Mouse (Mus musculus) megakaryocyte-erythroid progenitor cell, adult 5-6 weeks (primary cell): ENCODE results near the gene Sec23b. TPM values are rescaled to one million over a fixed set of nuclear protein-coding genes. Genes with fewer than 3 reads are reported as not detected.
"Not testable (repeated sequence)": the region's sequence is repeated elsewhere in the genome, so short reads cannot be mapped to it uniquely, and the experiment has no call there.

Experiments used
- ATAC-seq: replicated peaks from 2 replicates; pipeline ENCODE4 v1.8.0; 2016; ENCODE audit warnings: mild to moderate bottlenecking, inconsistent platforms; ENCODE audit not compliant: severe bottlenecking, poor library complexity, low FRiP score, low TSS enrichment
- total RNA-seq, 2 experiments: library from RNA; stranded (forward) in 1 of 2; stranded (reverse) in 1 of 2; fragments of 200-1000, 215-1000 nt in 1 of 2; fragments of >200 nt in 1 of 2; fragmentation: Nextera tagmentation in 1 of 2; gene quantifications; 2 replicates each; pipeline ENCODE4 v1.2.3; 2014 to 2017

Sec23b gene
- total RNA-seq (2014; fragmentation: Nextera tagmentation) (53.0 and 54.8 TPM in 2 replicates), total RNA-seq (2017) (52.6 and 78.6 TPM in 2 replicates)

DNA sequence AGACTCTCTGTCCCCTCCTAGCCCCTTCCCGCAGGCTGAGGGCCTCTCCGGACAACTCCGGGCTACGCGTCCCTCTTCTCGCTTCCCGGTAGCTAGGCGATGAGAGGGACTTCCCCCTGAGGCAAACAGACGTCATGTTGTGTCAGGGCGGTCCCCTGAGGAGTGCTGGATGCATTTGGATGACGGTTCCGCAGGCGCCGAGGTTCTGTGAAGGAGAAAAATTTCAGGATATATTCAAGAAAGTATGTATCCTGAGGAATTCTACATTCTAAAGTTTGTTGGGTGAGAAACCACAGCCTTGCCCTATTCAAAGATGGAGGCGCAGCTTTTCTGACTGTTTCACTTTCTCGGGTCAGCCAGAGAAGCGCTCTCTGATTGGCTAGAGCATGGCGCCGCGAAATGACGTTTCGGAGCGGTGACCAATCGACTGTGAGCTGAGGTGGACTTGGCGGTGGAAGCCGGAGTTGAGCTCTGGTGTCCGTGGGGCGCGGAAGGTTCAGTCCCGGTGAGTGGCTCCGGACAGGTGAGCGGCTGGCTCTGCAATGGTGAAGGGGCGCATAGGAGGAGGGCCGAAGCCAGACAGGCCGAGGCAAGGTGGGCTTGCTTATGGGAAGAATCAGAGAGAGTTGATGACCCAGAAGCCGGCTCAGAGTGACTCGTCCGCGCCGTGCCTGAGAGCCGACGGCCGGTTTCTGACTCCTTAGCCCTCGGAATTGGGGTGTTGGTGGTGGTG lies at the start of gene Sec23b:
Gene Sec23b, plus strand, starts transcription at position 410 of the 733 bp plus-strand sequence.
- ATAC-seq, result peak; percentile 97

DNA sequence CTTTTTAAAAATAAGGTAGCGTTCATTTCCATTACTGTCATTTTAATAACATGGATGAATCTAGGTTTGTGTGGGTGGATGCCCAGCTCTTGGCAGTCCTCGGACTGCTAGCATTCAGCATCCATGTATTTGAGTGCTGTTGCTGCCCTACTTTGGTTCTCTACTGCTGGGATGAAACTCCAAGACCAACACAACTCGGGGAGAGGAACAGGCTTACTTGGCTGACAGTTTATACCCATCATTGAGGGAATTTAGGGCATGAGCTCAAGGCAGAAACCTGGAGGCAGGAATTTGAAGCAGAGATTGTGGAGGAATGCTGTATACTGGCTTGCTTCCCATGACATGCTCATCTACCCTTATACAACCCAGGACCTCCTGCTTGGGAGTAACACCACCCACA lies 41.4 kb upstream of the Sec23b start:
- no peak for ATAC-seq

DNA sequence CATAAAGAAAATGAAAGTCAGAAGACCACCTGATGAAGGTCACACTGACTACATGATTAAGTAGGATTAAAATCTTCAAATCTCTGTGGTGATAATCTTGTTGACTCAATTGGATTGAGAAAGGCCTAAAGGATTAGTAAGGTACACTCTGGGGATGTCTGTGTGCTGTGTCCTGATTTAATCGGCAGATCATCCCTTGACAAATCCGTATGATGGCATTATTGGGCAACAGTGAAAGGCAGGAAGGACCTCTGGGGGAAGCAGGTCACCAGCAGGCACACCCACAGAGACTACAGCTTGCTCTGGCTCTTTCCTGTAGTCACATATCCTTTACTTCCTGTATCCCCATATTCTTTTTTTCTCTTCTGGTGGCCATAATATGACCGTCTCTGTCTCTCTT lies 36.3 kb upstream of the Sec23b start:
- ATAC-seq, result no peak

DNA sequence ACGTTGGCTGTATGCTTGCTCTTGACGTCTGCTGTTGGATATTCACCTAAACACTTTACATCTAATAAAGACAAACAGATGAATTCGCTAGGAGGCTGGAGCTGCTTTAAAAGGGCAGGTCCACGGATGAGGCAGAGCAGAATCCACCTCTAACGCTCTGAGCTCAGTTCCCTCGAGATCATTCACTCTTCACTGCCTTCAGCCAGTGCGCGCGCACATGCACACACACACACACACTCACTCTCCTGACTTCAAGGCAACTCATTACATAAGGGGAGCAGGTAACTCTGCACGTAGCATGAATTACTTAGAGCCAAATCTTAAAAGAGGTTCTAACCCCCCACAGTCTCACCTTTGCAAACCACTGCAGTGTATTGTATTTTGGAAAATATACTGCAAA lies 30.2 kb upstream of the Sec23b start:
- ATAC-seq, result no peak

DNA sequence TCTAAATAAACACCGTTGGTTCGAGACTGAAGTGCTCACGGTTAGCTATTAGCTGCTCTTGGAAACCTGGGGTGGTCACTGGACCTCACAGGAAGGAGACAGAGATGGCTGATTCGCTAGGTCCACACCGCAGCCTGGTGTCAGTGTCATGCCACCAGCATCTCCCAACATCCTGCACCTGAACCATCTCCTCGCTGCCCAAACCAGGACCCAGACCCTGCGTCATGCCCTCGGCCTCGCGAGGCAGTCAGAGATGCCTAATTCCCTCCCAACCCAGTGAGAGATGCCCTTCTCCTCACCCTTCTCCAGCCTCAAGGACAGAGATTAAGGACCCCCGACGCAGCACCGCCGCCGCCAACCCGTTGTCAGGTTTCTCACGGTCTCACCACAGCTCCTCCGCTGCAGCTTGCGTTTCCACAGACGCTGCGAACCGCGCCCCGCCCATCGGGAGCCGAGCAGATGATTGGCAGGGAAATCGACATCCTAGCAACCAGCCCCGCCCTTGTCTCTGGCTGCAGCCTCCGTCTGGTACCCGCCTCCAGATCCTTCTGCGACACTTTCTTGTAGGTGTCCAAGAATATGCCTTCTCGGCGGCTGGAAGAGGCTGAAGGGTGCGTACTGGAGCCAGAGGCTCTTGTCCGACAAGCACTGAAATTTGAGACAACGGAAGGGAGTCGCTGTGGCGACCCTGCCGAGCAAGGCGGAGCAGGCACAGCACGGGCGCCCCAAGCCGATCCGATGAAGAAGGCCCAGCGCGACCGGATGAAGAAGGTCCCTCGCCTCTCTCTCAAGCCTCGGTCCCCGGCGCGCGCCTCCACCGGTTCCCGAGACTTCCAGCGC lies 28.8 kb upstream of the Sec23b start, which contains the start of the genes Dzank1 and Polr3f:
Gene Dzank1, minus strand, starts transcription at position 434 of the 840 bp plus-strand sequence.
Gene Polr3f, plus strand, starts transcription at position 738 of the 840 bp plus-strand sequence.
- ATAC-seq, result peak; percentile 99

DNA sequence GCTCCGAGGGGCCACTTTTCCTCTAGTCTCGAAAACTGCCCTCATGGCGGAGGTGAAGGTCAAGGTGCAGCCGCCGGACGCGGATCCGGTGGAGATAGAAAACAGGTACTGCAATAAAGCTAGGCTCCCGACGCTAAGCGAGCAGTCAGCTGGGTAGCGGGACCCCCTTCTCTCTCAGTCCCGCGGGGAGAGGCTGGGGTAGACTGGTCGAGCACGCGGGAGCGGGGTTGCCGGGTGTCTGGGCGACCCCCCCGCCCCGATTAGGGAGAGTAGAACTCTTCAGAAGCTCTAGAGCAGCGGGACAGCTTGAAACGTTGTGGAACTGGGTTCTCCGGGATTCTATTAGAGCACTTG lies 28.2 kb upstream of the Sec23b start:
- ATAC-seq, result peak; percentile 42

DNA sequence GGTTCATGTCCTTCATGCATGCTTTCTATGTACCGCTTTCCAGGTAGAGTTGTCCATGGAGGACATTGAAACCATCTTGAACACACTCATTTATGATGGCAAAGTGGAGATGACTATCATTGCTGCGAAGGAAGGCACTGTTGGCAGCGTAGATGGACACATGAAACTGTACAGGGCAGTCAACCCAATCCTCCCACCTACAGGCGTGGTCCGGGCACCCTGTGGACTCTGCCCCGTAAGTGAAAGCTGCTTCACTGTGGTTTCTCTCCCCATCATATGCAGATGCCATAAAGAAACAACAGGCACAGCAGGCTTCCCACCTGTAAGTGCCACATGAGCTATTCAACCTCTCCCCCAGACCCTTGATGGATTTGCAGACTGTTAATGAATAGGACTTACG lies 18.9 kb upstream of the Sec23b start:
- no peak for ATAC-seq

DNA sequence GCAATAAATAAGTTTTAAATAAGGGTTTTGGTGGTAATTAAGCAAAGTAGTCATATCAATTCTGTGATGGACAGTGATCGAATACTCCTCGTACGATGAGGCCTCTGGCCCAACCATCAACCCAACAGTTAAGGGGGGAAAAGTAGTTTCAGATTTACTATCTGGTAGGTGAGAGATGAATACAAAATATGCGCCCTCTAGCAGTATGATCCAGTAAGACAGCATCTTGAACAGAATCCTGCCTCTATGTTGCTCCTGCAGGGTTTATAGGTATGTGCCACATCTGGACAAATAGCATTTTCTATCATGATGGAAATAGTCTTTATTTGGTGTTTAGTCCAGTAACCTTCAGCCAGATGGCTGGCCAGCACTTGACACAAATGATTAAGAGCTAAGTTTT lies 14.8 kb upstream of the Sec23b start:
- peak; percentile 78 for ATAC-seq

DNA sequence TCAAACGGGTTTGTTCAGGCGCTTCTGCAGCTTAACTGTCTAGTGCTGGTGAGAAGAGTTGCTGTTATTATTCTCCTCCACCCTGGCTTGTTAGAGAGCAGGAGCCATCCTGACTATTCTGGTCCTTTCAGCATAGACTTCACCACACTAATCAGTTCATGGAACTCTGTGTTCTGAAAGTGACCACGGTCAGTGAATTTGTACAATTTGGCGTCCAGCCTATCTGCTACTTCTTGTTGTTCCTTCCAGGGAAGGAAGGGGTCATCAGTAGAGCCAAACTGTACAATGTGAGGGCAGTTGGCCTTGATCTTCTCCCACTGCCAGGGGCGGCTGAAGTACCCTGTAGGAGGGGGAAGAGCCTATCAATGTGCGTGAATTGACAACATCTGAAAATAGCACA lies 12.4 kb upstream of the Sec23b start:
- no peak for ATAC-seq

DNA sequence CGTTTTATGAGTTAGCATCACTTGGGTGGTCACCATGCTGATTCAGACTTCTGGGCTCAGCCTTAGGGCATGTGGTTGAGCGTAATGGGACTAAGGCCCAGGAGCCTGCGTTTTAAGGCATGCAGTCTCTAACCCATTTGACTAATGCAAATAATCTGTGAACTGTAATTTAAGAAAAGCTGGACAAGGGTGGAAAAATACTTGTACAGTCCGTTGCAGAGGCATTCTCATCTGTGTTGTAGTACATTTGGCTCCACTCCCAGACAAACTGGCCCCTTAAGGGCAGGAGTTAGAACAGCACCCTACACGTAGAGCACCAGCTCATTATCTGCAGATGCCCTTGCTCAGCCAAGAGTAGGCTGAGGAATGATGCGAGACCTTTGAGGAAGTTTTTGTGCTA lies 11.4 kb upstream of the Sec23b start:
- no peak for ATAC-seq

DNA sequence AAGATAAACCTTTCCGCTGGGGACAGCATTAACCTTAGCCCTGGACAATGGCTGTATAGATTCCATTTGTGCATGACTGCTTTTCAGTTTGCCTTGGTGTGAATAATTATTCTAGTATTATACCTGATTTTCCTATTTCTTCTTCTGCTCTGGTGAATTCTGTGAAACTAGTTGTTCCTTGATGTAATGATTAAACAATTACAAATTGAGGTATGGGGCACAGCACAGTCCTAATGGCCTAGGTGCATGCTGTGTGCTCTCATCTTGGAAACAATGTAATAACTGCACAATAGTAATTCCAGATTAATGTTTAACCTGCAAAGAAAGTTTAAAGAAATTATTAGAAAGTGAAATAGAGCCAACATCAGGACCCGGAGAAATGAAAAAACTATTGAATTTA lies 11.0 kb upstream of the Sec23b start:
- no peak for ATAC-seq

DNA sequence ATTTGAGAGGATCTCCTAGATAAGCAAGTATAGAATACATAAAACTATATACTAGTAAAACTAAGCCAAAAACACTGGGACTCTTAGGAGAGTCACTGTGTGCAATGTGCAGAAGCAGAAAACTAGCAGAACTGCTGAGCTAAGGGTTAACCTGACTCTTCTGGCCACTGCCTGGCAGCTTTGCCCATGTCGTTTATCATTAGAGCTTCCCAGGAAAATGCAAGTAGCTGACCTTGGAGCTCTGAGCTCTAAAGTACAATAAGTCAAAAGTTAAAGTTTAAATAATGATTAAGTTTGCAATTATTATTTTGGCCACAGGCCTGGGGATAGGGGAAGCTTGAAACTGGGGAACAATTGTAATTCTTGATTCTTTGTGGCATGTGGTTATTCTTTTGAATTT lies 10.5 kb upstream of the Sec23b start:
- ATAC-seq, result no peak

DNA sequence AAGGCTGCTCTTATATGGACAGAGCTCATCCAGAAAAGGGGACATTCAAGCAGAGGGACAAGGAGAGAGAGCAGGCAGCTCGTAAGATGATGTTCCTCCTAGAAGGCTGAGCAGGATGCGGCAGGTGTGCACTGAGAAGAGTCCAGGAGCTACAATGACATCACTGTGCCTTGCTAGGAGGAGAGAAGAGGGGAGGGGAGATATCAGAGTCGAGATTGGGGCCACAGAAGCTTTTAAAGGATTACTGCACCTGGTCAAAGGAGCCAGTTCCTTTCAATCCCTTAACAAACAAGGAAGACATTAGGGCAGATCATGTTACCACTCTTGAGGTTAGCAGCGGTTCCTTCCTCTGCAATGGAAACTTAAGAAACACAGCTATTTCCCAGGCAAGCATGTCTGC lies 8.5 kb upstream of the Sec23b start:
- ATAC-seq, result no peak

DNA sequence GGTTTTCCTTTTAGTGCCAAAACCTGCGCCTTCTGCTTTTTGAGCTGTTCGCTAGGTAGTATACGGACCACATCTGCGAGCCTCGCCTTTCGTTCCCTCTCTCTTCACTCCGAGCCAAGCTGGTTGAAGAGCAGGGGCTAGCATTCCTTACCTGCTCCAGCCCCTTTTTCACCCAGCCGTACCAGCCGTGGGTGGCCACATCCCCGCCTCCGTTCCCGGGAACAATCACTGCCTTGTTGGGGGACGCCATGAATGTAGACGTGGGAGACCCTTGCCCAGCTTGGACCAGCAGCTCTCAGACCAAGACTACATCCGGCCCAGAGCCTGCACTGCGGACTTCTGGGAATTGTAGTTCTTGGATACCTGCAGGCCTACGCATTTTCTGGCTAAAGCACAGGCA lies 5.5 kb upstream of the Sec23b start, which contains the start of gene Rbbp9:
Gene Rbbp9, minus strand, starts transcription at position 341 of the 400 bp plus-strand sequence.
- ATAC-seq, result peak; percentile 83

DNA sequence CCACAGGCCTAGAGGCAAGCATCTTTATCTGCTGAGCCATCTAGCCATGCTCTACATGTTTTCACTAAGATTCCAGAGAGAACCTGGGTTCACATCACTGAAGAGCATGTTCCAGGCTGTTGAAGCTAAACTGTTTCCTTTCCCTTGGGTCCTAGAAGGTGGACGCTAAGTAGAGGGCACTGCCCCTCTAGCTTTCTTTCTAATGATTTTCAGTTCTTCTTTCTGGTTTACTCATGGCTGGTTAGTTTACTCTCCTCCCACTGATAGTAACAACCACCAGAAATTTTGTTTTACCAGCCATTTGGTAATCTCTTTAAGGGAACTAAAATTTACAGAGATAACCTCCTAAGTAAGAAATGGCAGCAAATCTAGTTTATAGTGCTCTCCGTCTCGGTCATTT lies 2.1 kb upstream of the Sec23b start:
- ATAC-seq, result no peak

DNA sequence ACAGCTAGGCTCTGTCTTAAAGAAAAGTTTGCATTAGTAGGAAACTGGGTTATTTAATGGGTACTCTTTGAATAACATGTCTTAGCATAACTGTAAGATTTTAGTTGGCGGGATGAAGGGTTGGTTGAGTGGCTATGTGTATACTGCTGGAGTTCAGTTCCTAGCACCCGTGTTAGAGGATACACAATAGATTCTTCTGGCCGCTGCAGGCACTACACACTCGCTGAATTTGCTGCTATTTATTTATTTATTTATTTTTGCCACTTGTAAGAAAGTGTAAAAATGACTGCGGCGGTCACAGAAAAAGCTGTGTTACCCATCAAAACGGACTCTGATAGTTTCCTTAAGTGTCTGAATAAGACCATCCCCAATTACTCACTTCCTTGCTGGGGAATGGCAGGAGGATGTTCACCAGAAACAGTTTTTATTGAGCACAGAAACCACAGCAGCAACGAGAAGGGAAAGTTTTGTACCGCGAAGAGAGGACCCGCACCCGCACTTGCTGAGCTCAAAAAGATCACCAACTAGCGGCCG lies 676 bp upstream of the Sec23b start:
- peak; percentile 27; the same call in 1 of the 2 replicates for ATAC-seq

DNA sequence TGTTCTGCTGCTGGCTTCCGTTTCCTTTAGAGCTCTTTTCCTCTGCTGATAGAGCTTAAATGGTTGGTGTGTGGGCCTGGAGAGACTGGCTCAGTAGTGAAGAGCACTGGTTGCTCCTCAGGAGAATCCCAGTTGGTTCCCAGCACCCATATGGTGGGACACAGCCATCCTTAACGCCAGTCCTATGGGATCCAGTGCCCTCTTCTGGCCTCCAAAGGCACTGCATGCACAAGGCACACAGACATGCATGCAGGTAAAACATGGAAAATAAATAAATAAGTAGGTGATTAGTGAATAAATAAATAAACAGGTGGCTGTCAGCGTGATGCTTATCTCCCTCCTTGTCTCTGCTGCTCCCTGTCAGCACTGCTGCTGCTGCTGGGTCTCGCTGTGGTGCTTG lies 32.7 kb downstream of the Sec23b start:
- 0 out of 2 replicates have a peak, but pooled peaks have one; percentile 56 for ATAC-seq

DNA sequence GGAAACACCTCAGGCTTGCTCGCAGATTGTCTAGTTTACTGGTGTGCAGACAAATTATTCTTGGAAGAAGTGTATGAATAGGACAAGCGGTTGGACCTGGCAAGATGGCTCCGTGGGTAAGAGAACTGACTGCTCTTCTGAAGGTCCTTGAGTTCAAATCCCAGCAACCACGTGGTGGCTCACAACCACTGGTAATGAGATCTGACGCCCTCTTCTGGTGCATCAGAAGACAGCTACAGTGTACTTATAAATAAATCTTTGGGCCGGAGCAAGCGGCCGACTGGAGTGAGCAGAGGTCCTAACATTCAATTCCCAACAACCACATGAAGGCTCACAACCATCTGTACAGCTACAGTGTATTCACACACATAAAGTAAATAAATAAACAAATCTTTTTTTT lies 37.0 kb downstream of the Sec23b start:
- not testable (repeated sequence) for ATAC-seq

DNA sequence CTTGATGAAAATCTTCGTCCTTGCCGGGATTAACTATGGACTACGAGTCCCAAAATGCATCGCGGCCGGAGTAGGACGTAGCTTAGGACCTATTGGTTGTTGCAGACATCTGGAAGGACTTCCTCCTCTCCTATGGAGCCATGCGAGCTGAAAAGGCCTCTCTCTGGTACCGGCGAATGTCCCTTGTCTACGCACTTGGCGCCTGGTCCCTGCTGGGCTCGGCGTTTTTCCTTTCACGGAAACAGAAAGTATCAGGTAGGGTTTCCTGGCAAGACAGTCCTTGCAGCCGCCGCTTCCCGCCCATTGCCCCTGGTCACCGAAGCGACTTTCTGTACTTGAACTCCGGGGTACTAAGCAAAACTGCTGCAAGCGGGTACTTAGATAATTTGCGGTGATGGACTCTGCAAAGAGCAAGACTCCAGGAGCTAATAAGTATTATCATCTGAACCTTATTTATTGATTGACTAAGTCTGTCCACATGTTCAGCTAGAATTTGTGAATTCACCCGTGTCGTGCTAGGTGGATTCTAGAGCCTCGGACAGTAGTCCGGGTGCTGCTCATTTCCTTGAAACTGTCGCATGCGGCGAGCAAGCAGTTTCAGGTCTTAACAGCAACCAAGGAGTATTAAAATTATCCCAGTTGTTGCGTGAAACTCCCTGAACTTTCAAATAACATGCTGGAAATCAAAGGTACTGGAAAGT lies 38.1 kb downstream of the Sec23b start, which contains the start of gene Smim26:
Gene Smim26, plus strand, starts transcription at position 104 of the 701 bp plus-strand sequence.
- peak; percentile 99 for ATAC-seq

DNA sequence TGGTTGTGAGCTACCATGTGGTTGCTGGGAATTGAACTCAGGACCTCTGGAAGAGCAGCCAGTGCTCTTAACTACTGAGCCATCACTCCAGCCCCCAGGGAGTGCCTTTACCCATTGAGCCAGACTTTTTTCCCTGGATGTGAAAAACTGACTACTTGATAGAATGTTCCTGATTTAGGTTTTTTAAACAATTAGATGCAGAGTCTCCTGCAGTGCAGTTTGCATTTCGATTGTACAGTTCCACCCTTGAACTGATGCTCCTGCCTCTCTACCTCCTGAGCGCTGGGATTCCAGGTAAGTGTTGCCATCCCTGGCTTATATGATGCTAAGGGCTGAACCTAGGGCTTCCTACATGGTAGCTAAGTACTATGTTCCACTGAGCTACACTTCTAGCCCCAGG lies 42.0 kb downstream of the Sec23b start:
- ATAC-seq, result no peak
